Mouse (Mus musculus) limb, embryonic 15.5 days (tissue): Measurements from ENCODE around the gene Zfp13. TPM values are rescaled to one million over a fixed set of nuclear protein-coding genes. Genes with fewer than 3 reads are reported as not detected.

Source experiments
- ATAC-seq: fragments of 200-750 bp; cut with Nextera tagmentation; 2 replicates; pipeline ENCODE4 v1.8.0; 2017; ENCODE audit warnings: low read depth, moderate TSS enrichment; ENCODE audit not compliant: insufficient number of reproducible peaks, low FRiP score, low TSS enrichment
- H3K27ac ChIP-seq: fragments of 300-500 bp; sonication (generic); 2 replicates; pipeline ENCODE4 v1.5.1; 2015; ENCODE audit warnings: moderate library complexity, mild to moderate bottlenecking, inconsistent platforms
- H3K27me3 ChIP-seq: fragments of 300-500 bp; sonication (generic); 2 replicates; pipeline ENCODE4 v1.6.1; 2015; ENCODE audit warnings: inconsistent platforms
- H3K36me3 ChIP-seq: fragments of 300-500 bp; sonication (generic); 2 replicates; pipeline ENCODE4 v1.6.1; 2015; ENCODE audit warnings: inconsistent platforms
- H3K4me1 ChIP-seq: fragments of 300-500 bp; sonication (generic); 2 replicates; pipeline ENCODE4 v1.6.1; 2015; ENCODE audit warnings: inconsistent platforms
- H3K4me2 ChIP-seq: fragments of 300-500 bp; sonication (generic); 2 replicates; pipeline ENCODE4 v1.6.1; 2015; ENCODE audit warnings: mild to moderate bottlenecking, inconsistent platforms
- H3K4me3 ChIP-seq: fragments of 300-500 bp; sonication (generic); 2 replicates; pipeline ENCODE4 v1.5.1; 2015; ENCODE audit warnings: mild to moderate bottlenecking, inconsistent platforms
- H3K9ac ChIP-seq: fragments of 300-500 bp; sonication (generic); 2 replicates; pipeline ENCODE4 v1.6.1; 2015; ENCODE audit warnings: inconsistent platforms
- H3K9me3 ChIP-seq: fragments of 300-500 bp; sonication (generic); 2 replicates; pipeline ENCODE4 v1.6.1; 2016; ENCODE audit warnings: inconsistent platforms
- WGBS: fragments of 180-500 bp; shearing (Covaris S2); methylation state at CpG from one replicate; pipeline ENCODE4 v1.1.7; 2015; 5-methylcytosine and 5-hydroxymethylcytosine counted together
- polyA plus RNA-seq: library from polyadenylated mRNA; unstranded; fragments of >200 nt; fragmentation: Nextera tagmentation; extraction: Ambion mirVana; gene quantifications from 2 replicates; pipeline ENCODE4 v1.2.1, GENCODE M21; 2015

The Zfp13 gene
- polyA plus RNA-seq, 1 experiment from 2014 or later = 12.4 TPM

GRCm38 (mm10) chr17:23585721-23586491 is 13.4 kb downstream of the Zfp13 start:
- H3K9ac ChIP-seq = peak overlapping the region; percentile 78
- ATAC-seq = peak; percentile 56; the same call in 1 of the 2 replicates
- no peaks in the 10 kb centered on the region for H3K9me3 ChIP-seq
- peak overlapping the region; percentile 19; the same call in 1 of the 2 replicates for H3K27ac ChIP-seq
- WGBS = under 1% methylated on average over 22 of the region's 22 CpGs
- peaks cover 22% of the 10 kb centered on the region for H3K4me1 ChIP-seq
- peaks cover 18% of the 10 kb centered on the region for H3K36me3 ChIP-seq
- H3K27me3 ChIP-seq = no peaks in the 10 kb centered on the region
- H3K4me3 ChIP-seq = peak overlapping the region; percentile 66
- H3K4me2 ChIP-seq = peak overlapping the region; percentile 78

DNA sequence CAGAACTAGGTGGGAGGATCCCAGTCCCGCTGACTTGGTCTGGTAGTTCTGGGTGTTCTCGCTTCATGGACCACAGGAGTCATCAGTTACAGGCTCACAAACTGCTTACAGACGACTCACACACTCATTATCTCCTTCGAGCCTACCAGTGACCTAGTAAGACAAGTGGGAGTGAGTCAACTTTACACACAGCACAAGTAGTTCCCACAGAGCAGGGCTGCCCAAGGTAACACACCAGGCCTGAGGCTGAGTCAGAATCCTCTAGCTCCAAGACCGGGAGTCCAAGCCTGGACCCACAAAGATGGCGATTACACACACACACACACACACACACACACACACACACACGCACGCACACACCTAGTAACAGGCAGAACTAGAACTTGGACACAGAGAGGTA is 14.5 kb downstream of the Zfp13 start:
- H3K4me1 ChIP-seq = peaks cover 22% of the 10 kb centered on the region
- no peaks in the 10 kb centered on the region for H3K27me3 ChIP-seq
- H3K9ac ChIP-seq = no peak overlapping the region
- peak overlapping the region; percentile 78 for H3K4me2 ChIP-seq
- 78% methylated on average over 8 of the region's 8 CpGs for WGBS
- peak overlapping the region; percentile 66 for H3K4me3 ChIP-seq
- no peaks in the 10 kb centered on the region for H3K9me3 ChIP-seq
- H3K36me3 ChIP-seq = peaks cover 29% of the 10 kb centered on the region
- ATAC-seq = no peak
- no peak overlapping the region for H3K27ac ChIP-seq

DNA sequence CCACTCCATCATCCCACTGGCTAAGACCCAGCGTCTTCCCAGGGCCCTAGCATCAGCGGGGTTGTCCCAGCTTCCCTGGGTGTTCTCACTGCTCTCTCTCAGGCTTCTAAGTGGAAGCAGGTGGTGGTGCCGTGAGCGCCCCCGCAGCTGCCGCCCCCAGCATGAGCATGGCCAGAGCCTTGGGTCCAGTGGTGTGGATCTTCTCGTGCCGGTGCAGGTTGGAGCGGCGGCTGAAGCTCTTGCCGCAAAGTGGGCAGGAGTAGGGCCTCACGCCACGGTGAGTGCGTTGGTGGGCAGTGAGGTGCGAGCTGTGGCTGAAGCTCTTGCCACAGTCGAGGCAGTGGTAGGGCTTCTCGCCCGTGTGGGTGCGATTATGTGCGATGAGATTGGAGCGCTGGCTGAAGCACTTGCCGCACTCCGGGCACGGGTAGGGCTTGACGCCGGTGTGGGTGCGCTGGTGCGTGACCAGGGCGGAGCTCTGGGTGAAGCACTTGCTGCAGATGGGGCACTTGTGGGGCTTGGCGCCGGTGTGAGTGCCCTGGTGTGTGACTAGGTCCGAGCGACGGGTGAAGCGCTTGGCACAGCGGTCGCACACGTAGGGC is 23.2 kb downstream of the Zfp13 start:
- ATAC-seq = no peak
- Histone ChIP-seq H3K27me3 (no peaks in the 10 kb centered on the region), H3K9me3 (no peaks in the 10 kb centered on the region), H3K9ac (no peak overlapping the region), H3K4me1 (no peaks in the 10 kb centered on the region), H3K36me3 (peaks cover 78% of the 10 kb centered on the region), H3K27ac (no peak overlapping the region), H3K4me2 (no peak overlapping the region), H3K4me3 (no peak overlapping the region)
- 98% methylated on average over 38 of the region's 38 CpGs for WGBS

DNA sequence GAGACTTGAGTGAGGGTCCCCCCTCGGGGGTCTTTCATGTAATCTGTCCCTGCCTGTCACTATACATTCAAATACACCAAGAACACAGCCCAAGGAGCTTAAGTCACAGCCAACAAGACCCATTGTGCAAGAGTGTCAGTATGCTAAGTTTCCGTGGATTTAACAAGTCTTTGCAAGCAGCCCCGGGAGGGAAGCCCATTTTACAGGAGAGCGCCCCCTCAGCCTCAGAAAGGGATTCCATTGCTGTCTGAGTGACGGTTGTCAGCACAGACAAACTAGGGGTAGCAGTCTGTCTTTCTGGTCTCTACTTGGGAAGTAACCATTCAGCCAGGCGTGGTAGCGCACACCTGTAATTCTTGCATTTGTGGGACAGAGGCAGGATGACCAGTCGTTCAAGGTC is 25.2 kb downstream of the Zfp13 start:
- no peak for ATAC-seq
- H3K27me3 ChIP-seq = no peaks in the 10 kb centered on the region
- H3K36me3 ChIP-seq = peaks cover 59% of the 10 kb centered on the region
- H3K4me2 ChIP-seq = no peak overlapping the region
- 88% methylated on average over 8 of the region's 8 CpGs for WGBS
- H3K4me1 ChIP-seq = no peaks in the 10 kb centered on the region
- no peak overlapping the region for H3K4me3 ChIP-seq
- H3K9ac ChIP-seq = no peak overlapping the region
- H3K9me3 ChIP-seq = no peaks in the 10 kb centered on the region
- no peak overlapping the region for H3K27ac ChIP-seq

DNA sequence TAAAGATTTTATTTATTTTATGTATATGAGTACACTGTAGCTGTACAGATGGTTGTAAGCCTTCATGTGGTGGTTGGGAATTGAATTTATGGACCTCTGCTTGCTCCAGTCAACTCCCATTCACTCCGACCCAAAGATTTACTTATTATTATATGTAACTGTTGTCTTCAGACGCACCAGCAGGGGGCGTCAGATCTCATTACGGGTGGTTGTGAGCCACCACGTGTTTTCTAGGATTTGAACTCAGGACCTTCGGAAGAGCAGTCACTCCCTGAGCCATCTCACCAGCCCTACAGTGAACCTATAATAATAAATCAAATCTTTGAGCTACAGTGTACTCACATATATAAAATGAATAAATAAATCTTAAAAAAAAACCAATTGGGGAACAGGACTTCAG is 27.2 kb downstream of the Zfp13 start:
- WGBS = 77% methylated on average over 6 of the region's 6 CpGs
- ATAC-seq = no peak
- Histone ChIP-seq H3K27me3 (no peaks in the 10 kb centered on the region), H3K9ac (no peak overlapping the region), H3K9me3 (no peaks in the 10 kb centered on the region), H3K27ac (no peak overlapping the region), H3K4me3 (no peak overlapping the region), H3K4me1 (no peaks in the 10 kb centered on the region), H3K36me3 (peaks cover 43% of the 10 kb centered on the region), H3K4me2 (no peak overlapping the region)

DNA sequence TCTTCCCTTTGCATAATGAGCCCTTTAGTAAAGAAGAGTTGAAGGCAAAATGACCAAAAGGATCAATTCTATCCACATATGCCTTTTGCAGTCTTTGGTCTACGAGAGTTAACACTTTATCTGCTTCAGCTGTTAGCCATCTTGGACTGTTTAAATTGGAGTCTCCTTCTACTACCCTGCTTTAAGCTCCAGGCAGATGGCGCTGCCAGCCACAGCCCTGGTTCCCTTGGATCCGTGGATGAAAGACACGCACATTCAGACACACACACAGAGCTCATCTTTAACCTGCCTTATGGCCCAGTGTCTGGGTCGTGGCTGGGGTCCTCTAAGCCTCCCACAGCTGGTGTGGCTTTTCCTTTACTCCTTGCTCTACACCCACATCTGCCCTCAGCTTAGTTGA is 28.2 kb downstream of the Zfp13 start:
- no peaks in the 10 kb centered on the region for H3K4me1 ChIP-seq
- no peaks in the 10 kb centered on the region for H3K9me3 ChIP-seq
- no peak overlapping the region for H3K4me3 ChIP-seq
- no peak overlapping the region for H3K27ac ChIP-seq
- H3K36me3 ChIP-seq = peaks cover 33% of the 10 kb centered on the region
- H3K27me3 ChIP-seq = no peaks in the 10 kb centered on the region
- no peak overlapping the region for H3K4me2 ChIP-seq
- no peak overlapping the region for H3K9ac ChIP-seq
- 15% methylated on average over 5 of the region's 5 CpGs for WGBS
- no peak for ATAC-seq

DNA sequence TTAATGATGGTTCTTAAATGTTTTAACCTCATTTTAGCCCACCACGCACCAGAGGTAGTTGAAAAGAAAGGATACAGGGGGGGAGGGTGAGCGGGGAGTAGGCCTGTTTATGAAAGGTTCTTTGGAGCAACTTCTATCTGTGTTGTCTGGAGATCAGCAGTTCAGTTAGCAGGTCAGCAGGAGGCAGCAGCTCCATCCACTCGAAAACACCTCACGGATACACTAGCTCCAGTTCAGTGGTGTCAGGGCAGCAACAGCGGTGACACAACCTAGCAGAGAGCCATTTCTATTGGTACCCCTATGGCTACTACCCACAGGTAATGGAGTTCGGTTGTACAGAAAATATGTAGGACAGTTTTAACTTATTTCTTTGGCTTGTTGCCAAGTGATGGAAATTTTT is 29.3 kb downstream of the Zfp13 start:
- Histone ChIP-seq H3K4me2 (no peak overlapping the region), H3K27ac (no peak overlapping the region), H3K36me3 (peaks cover 23% of the 10 kb centered on the region), H3K4me1 (peaks cover 3% of the 10 kb centered on the region), H3K27me3 (no peaks in the 10 kb centered on the region), H3K4me3 (no peak overlapping the region), H3K9me3 (no peaks in the 10 kb centered on the region), H3K9ac (no peak overlapping the region)
- no peak for ATAC-seq
- 41% methylated on average over 6 of the region's 6 CpGs for WGBS

GRCm38 (mm10) chr17:23568370-23568769 is 30.9 kb downstream of the Zfp13 start:
- Histone ChIP-seq H3K4me1 (peaks cover 8% of the 10 kb centered on the region), H3K36me3 (peaks cover 12% of the 10 kb centered on the region; the same call in 1 of the 2 replicates), H3K27ac (no peak overlapping the region), H3K9me3 (no peaks in the 10 kb centered on the region), H3K27me3 (no peaks in the 10 kb centered on the region), H3K9ac (no peak overlapping the region), H3K4me2 (no peak overlapping the region), H3K4me3 (no peak overlapping the region)
- no peak for ATAC-seq
- whole genome bisulfite sequencing = 26% methylated on average over 5 of the region's 5 CpGs

- WGBS = 46% methylated on average over 5 of the region's 5 CpGs
- H3K36me3 ChIP-seq = no peaks in the 10 kb centered on the region
- no peak overlapping the region for H3K9ac ChIP-seq
- H3K27ac ChIP-seq = no peak overlapping the region
- no peaks in the 10 kb centered on the region for H3K9me3 ChIP-seq
- H3K27me3 ChIP-seq = no peaks in the 10 kb centered on the region
- H3K4me3 ChIP-seq = no peak overlapping the region
- peaks cover 12% of the 10 kb centered on the region for H3K4me1 ChIP-seq
- H3K4me2 ChIP-seq = no peak overlapping the region
- ATAC-seq = no peak
These were observed 32.5 kb downstream of the Zfp13 start for GRCm38 (mm10) chr17:23566787-23567186.

DNA sequence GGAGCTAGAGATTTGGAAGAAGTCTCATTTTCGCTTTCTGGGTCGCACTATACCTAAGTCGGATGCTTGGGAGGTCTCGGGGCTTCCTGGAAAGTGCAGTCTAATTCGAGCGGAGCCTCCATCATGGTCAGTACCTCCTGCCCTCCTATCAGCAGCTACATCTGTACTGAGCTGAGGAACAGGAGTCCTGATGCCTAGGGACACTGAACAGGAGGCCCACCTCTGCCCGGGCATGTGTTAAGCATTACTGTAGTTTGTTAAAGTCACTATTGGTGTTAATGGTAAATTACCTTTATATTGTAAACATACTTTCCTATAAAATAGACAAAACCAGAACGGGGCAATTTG is 34.9 kb downstream of the Zfp13 start:
- peak; percentile 65 for ATAC-seq
- peak overlapping the region; percentile 60 for H3K4me2 ChIP-seq
- H3K4me1 ChIP-seq = peaks cover 12% of the 10 kb centered on the region
- H3K9me3 ChIP-seq = no peaks in the 10 kb centered on the region
- peak overlapping the region; percentile 83 for H3K9ac ChIP-seq
- peak overlapping the region; percentile 95 for H3K27ac ChIP-seq
- H3K27me3 ChIP-seq = no peaks in the 10 kb centered on the region
- H3K36me3 ChIP-seq = peaks cover 9% of the 10 kb centered on the region
- 0% methylated on average over 8 of the region's 8 CpGs for WGBS
- peak overlapping the region; percentile 60 for H3K4me3 ChIP-seq

DNA sequence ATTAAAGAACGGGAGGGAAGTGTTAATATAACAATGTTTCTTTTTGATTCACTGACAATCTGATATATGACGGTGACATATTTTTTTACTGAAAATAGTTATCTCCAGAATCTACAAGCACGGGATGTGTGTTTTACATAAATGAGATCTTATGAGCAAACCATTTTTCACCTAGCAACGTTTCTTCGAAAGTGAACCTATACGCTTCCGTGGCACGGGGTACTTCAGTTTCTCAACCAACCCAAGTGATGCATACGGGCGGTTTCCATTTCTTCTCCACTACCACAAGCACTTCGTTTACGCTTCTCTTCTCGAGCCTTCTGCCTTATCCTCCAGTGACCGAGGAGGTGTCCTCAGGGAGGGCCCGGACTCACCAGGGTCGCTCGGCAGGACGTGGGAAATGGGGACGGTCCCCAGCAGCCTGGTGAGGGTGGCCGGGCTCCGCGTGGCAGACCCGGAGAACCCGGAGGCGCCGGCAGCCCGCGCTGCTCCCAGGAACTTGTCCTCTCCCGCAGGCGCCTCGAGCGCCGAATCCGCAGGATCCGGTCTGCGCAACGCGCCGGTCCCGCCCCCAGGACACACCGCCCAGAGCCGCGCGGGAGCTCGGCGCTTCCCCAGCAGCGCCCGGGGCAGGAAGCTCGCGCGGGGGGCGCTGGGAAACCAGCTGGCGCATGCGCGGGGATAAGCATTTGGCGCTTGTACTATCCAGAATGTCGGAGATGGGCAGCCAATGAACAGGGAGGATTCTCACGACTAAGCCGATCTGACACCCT is 35.5 kb downstream of the Zfp13 start, which contains the start of gene Zfp213:
Gene Zfp213, minus strand, starts transcription at position 644 of the 773 bp plus-strand sequence.
- WGBS = under 1% methylated on average over 58 of the region's 59 CpGs
- Histone ChIP-seq H3K27me3 (no peaks in the 10 kb centered on the region), H3K4me1 (peaks cover 12% of the 10 kb centered on the region), H3K9me3 (no peaks in the 10 kb centered on the region), H3K4me2 (peak within 1 kb of the TSS; percentile 60), H3K9ac (peak within 1 kb of the TSS; percentile 83), H3K27ac (peak within 1 kb of the TSS; percentile 95), H3K4me3 (peak within 1 kb of the TSS; percentile 60), H3K36me3 (peaks cover 15% of the 10 kb centered on the region)
- ATAC-seq = peak; percentile 94

DNA sequence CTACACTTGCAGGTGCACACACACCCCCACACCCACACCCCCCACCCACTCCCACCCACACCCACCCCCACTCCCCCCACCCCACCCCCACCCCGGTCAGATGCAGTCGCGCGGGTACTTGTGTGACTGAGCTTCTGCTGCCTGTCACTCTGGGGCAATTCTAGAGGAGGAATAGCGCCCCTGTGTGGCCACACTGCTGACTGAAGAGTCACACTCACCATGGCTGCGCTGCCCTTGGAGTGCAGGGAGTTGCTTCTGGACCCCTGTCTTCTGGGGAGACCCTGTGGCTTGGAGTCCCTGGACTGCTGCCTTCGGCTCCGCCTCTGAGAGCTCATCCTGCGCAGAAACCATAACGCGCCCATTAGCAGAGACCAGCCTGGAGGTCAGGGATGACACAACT is 39.5 kb downstream of the Zfp13 start:
- Histone ChIP-seq H3K36me3 (peaks cover 54% of the 10 kb centered on the region), H3K9me3 (no peaks in the 10 kb centered on the region), H3K4me1 (peaks cover 7% of the 10 kb centered on the region), H3K4me3 (no peak overlapping the region), H3K27ac (no peak overlapping the region), H3K27me3 (no peaks in the 10 kb centered on the region), H3K4me2 (no peak overlapping the region), H3K9ac (no peak overlapping the region)
- WGBS = 61% methylated on average over 11 of the region's 11 CpGs
- ATAC-seq = no peak
